Mouse (Mus musculus) heart, embryonic 14.5 days (tissue): Measurements from ENCODE around the gene Hoxd10. TPM values are rescaled to one million over a fixed set of nuclear protein-coding genes. Genes with fewer than 3 reads are reported as not detected.

ENCODE experiments used
- ATAC-seq: fragments of 200-750 bp; cut with Nextera tagmentation; 2 replicates; pipeline ENCODE4 v1.8.0; 2017; ENCODE audit warnings: low read depth, moderate TSS enrichment; ENCODE audit not compliant: insufficient number of reproducible peaks, insufficient read depth, low FRiP score
- H3K27ac ChIP-seq, 2 experiments: fragments of 200-500 bp in 1 of 2; fragments of 300-500 bp in 1 of 2; sonication (generic) in 1 of 2; replicated peaks in 1 of 2; 2 replicates each; pipeline ENCODE4 v1.5.1; 2012 to 2014; ENCODE audit warnings: low read depth in 2 of 2, low read length in 2 of 2, control low read depth in 1 of 2, mild to moderate bottlenecking in 1 of 2, mixed read lengths in 1 of 2; ENCODE audit not compliant: control insufficient read depth in 1 of 2, insufficient read depth in 1 of 2
- H3K27me3 ChIP-seq: fragments of 300-500 bp; sonication (generic); 2 replicates; pipeline ENCODE4 v1.6.1; 2014; ENCODE audit warnings: mild to moderate bottlenecking, low read length, control low read depth; ENCODE audit not compliant: control insufficient read depth, insufficient read depth
- H3K36me3 ChIP-seq: fragments of 300-500 bp; sonication (generic); 2 replicates; pipeline ENCODE4 v1.6.1; 2014; ENCODE audit warnings: mild to moderate bottlenecking, control low read depth, low read length, mixed read lengths; ENCODE audit not compliant: control insufficient read depth, insufficient read depth
- H3K4me1 ChIP-seq, 2 experiments: fragments of 200-500 bp in 1 of 2; fragments of 300-500 bp in 1 of 2; sonication (generic) in 1 of 2; 2 replicates each; pipeline ENCODE4 v1.6.1; 2012 to 2014; ENCODE audit warnings: low read length in 2 of 2, control low read depth in 1 of 2, mixed read lengths in 1 of 2; ENCODE audit not compliant: control insufficient read depth in 2 of 2, insufficient read depth in 2 of 2
- H3K4me2 ChIP-seq: fragments of 300-500 bp; sonication (generic); 2 replicates; pipeline ENCODE4 v1.6.1; 2014; ENCODE audit warnings: mild to moderate bottlenecking, low read length
- H3K4me3 ChIP-seq, 2 experiments: fragments of 200-500 bp in 1 of 2; fragments of 300-500 bp in 1 of 2; sonication (generic) in 1 of 2; 2 replicates each; pipeline ENCODE4 v1.5.1; 2012 to 2014; ENCODE audit warnings: low read length in 2 of 2, mild to moderate bottlenecking in 2 of 2, control low read depth in 1 of 2, low read depth in 1 of 2, moderate library complexity in 1 of 2; ENCODE audit not compliant: control insufficient read depth in 1 of 2, insufficient read depth in 1 of 2
- H3K9ac ChIP-seq: fragments of 300-500 bp; sonication (generic); 2 replicates; pipeline ENCODE4 v1.6.1; 2014; ENCODE audit warnings: mild to moderate bottlenecking, low read length
- H3K9me3 ChIP-seq: fragments of 300-500 bp; sonication (generic); 2 replicates; pipeline ENCODE4 v1.6.1; 2016; ENCODE audit warnings: low read length, control low read depth; ENCODE audit not compliant: control insufficient read depth
- WGBS: fragments of 180-500 bp; shearing (Covaris S2); extraction: QIAGEN DNeasy Blood & Tissue Kit; methylation state at CpG from one replicate; pipeline ENCODE4 v1.1.7; 2014; 5-methylcytosine and 5-hydroxymethylcytosine counted together
- polyA plus RNA-seq: library from polyadenylated mRNA; unstranded; fragments of >200 nt; fragmentation: Nextera tagmentation; extraction: Ambion mirVana; gene quantifications from 2 replicates; pipeline ENCODE4 v1.2.1, GENCODE M21; 2014

The Hoxd10 gene
- polyA plus RNA-seq, 1 experiment from 2014 or later = not detected

GRCm38 (mm10) chr2:74737578-74738070, 45.9 kb downstream of the Hoxd10 start:
- H3K9me3 ChIP-seq = no peaks in the 10 kb centered on the region
- H3K4me1 ChIP-seq = peaks cover 0 to 9% of the 10 kb centered on the region in 2 experiments; a peak in 3 of 4 replicates
- no peak overlapping the region for H3K4me2 ChIP-seq
- 3% methylated on average over 7 of the region's 7 CpGs for WGBS
- H3K27me3 ChIP-seq = peaks cover 96% of the 10 kb centered on the region
- H3K4me3 ChIP-seq = no peak overlapping the region
- H3K36me3 ChIP-seq = no peaks in the 10 kb centered on the region
- no peak overlapping the region for H3K9ac ChIP-seq
- no peak overlapping the region for H3K27ac ChIP-seq
- ATAC-seq = no peak

GRCm38 (mm10) chr2:74738623-74739475, 47.1 kb downstream of the Hoxd10 start:
- Histone ChIP-seq H3K4me1 (0 out of 4 replicates have a peak, but pooled peaks cover 0 to 5% of the 10 kb centered on the region in 2 experiments), H3K9ac (no peak overlapping the region), H3K4me2 (no peak overlapping the region), H3K4me3 (no peak overlapping the region), H3K27ac (no peak overlapping the region), H3K27me3 (peaks cover 96% of the 10 kb centered on the region), H3K36me3 (no peaks in the 10 kb centered on the region), H3K9me3 (no peaks in the 10 kb centered on the region)
- 2% methylated on average over 20 of the region's 20 CpGs for WGBS
- no peak for ATAC-seq

GRCm38 (mm10) chr2:74739476-74739800, 47.7 kb downstream of the Hoxd10 start:
- 18% methylated on average over 2 of the region's 2 CpGs for WGBS
- 0 out of 4 replicates have a peak, but pooled peaks cover 0 to 5% of the 10 kb centered on the region in 2 experiments for H3K4me1 ChIP-seq
- no peak overlapping the region for H3K4me2 ChIP-seq
- peaks cover 98% of the 10 kb centered on the region for H3K27me3 ChIP-seq
- H3K9me3 ChIP-seq = no peaks in the 10 kb centered on the region
- H3K27ac ChIP-seq = no peak overlapping the region
- no peak overlapping the region for H3K4me3 ChIP-seq
- H3K36me3 ChIP-seq = no peaks in the 10 kb centered on the region
- no peak for ATAC-seq
- H3K9ac ChIP-seq = no peak overlapping the region

GRCm38 (mm10) chr2:74739869-74740268, 48.1 kb downstream of the Hoxd10 start:
- Histone ChIP-seq H3K4me2 (no peak overlapping the region), H3K27me3 (peaks cover 98% of the 10 kb centered on the region), H3K9me3 (no peaks in the 10 kb centered on the region), H3K36me3 (no peaks in the 10 kb centered on the region), H3K4me1 (0 out of 4 replicates have a peak, but pooled peaks cover 0 to 5% of the 10 kb centered on the region in 2 experiments), H3K27ac (no peak overlapping the region), H3K9ac (no peak overlapping the region), H3K4me3 (no peak overlapping the region)
- no peak for ATAC-seq
- 5% methylated on average over 14 of the region's 14 CpGs for WGBS

GRCm38 (mm10) chr2:74740311-74741091, 48.8 kb downstream of the Hoxd10 start:
- Histone ChIP-seq H3K27ac (no peak overlapping the region), H3K9me3 (no peaks in the 10 kb centered on the region), H3K4me2 (no peak overlapping the region), H3K4me3 (peak overlapping the region in 1 of 2 experiments; percentile 6; a peak in 1 of 4 replicates), H3K36me3 (no peaks in the 10 kb centered on the region), H3K9ac (no peak overlapping the region), H3K4me1 (0 out of 4 replicates have a peak, but pooled peaks cover 0 to 5% of the 10 kb centered on the region in 2 experiments), H3K27me3 (peaks cover 98% of the 10 kb centered on the region)
- 3% methylated on average over 38 of the region's 43 CpGs for WGBS
- no peak for ATAC-seq

GRCm38 (mm10) chr2:74741252-74741978, 49.7 kb downstream of the Hoxd10 start:
- H3K4me2 ChIP-seq = no peak overlapping the region
- no peak for ATAC-seq
- peaks cover 98% of the 10 kb centered on the region for H3K27me3 ChIP-seq
- 32% methylated on average over 2 of the region's 3 CpGs for WGBS
- H3K27ac ChIP-seq = no peak overlapping the region
- H3K9ac ChIP-seq = no peak overlapping the region
- peaks cover 0 to under 1% of the 10 kb centered on the region in 2 experiments; a peak in 1 of 4 replicates for H3K4me1 ChIP-seq
- no peaks in the 10 kb centered on the region for H3K9me3 ChIP-seq
- no peaks in the 10 kb centered on the region for H3K36me3 ChIP-seq
- H3K4me3 ChIP-seq = no peak overlapping the region

GRCm38 (mm10) chr2:74741979-74742277, 50.2 kb downstream of the Hoxd10 start:
- no peak for ATAC-seq
- Histone ChIP-seq H3K27me3 (peaks cover 98% of the 10 kb centered on the region), H3K27ac (no peak overlapping the region), H3K4me3 (no peak overlapping the region), H3K9ac (no peak overlapping the region), H3K9me3 (no peaks in the 10 kb centered on the region), H3K4me2 (no peak overlapping the region), H3K36me3 (no peaks in the 10 kb centered on the region), H3K4me1 (peaks cover 0 to 3% of the 10 kb centered on the region in 2 experiments; a peak in 1 of 4 replicates)
